Mouse (Mus musculus) spleen, adult 2 months (tissue): ENCODE measurements around the gene Itgb8.

Experiments used
- CTCF ChIP-seq: fragments of 200-500 bp; IDR thresholded peaks from 2 replicates; pipeline ENCODE4 v1.5.1; 2011; ENCODE audit warnings: mild to moderate bottlenecking, inconsistent platforms; ENCODE audit not compliant: insufficient read depth, insufficient read length, insufficient replicate concordance; ENCODE audit errors: extremely low read depth
- POLR2A ChIP-seq: fragments of 200-500 bp; IDR thresholded peaks from 2 replicates; pipeline ENCODE4 v1.6.1; 2011; ENCODE audit warnings: low read depth, low read length, inconsistent platforms

DNA sequence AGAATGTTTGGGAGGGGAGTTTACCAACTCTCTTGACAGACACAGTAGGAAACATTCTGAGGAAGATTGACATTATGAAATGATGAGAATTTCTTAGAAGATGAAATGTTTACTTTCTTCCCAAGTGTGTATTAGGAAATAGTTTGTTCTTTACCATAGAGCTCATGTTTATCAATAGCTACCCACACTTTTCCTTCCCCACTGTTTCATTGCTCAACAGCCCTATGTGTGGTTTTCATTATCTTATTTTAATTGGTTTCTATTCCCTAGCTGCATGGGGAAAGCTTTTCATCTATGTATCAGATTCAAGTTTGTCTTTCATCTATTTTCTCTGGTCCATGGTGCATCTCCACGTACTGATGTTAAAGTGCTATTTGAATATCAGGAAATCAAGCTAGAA lies 37.7 kb upstream of the Itgb8 start:
- TF ChIP-seq POLR2A (no peak), CTCF (no peak)
